Mouse (Mus musculus): ENCODE measurements around the gene Grb2.

DNA sequence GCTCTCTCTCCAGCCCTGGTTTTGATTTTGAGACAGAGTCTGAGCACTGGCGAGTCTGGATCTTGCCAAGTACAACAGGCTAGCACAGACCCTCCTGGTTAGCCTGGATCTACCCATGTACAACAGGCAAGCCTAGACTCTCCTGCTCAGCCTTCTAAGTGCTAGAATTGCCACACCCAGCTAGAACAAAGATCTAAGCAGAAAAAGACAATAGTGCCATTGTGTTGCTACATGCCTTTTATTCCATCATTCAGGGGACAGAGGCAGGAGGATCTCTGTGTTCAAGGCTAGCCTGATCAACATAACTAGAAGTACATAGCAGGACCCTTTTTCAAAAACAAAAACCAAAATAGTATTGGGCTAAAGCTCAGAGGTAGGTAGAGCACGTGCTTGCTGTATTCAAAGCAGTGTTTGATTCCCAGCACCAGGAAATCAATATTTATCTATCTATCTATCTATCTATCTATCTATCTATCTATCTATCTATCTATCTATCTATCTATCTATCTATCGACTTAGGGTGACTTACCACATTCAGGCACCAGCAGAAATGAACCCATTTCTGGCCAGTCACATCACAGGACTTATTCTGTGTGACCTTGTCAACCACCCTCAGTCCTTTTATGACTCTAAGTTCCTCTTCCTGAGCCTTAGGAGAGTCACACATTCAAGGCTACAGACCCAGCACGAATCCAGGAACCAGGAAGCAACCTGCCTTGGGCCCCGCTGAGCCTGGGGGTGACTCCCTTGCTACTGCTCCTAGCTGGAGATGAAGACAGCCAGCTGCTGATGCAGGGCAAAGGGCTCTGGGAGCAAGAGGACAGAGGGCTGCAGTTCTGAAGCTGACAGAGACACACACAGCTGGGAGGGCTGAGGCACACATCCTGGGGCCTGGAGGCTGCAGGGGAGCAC is 69.6 kb downstream of the Grb2 start:
- TF ChIP-seq EP300 (IDR thresholded peaks at IDR 0.05; ENCODE audit: low read depth) (no peak), CTCF (IDR thresholded peaks at IDR 0.05; ENCODE audit: low read depth) (no peak)

Data from liver, postnatal 0 days (tissue).